Mouse (Mus musculus): Measurements from ENCODE around the gene Slc9a2.

GRCm38 (mm10) chr1:40805351-40805750 lies 125.0 kb downstream of the Slc9a2 start, which contains the start of gene Tmem182:
- TF ChIP-seq CTCF (IDR thresholded peaks at IDR 0.05) (no peak), EP300 (IDR thresholded peaks at IDR 0.05) (no peak)
